Comparison of ENCODE assay signal across 8 mouse cellular contexts in the genomic region with DNA sequence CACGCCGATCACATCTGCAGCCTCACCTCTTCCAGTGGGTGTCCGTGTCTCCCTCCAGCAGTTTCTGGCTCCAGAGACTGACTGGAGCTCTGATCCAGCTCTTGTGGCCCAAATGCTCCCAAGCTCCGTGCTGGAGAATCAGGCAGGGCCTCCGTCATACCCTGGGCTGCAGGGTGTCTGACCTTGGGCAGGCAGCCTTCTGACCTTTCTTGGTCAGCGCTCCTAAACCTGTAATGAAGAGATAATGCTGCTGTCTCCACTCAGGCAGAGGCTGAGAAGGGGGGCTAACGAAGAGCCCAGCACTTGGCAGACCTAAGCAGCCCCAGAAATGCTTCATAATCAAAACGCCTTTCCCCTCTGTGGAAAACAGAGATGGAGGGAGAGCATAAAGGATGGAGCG.
DNase-seq lines count a peak whose midpoint lies in the region; ATAC-seq and TF ChIP-seq lines count a peak whose summit lies in the region.

No protein-coding gene starts in this region.

- 0 out of 2 replicates have a peak, but pooled peaks have one; percentile 9 for ATAC-seq in forebrain, embryonic 13.5 days
- ATAC-seq in forebrain, embryonic 14.5 days: no peak

- no peak for TF ChIP-seq CTCF in spleen, adult 2 months (IDR thresholded peaks at IDR 0.05; ENCODE audit: extremely low read depth, insufficient read depth, insufficient read length, insufficient replicate concordance)
- no peak for TF ChIP-seq CTCF in lung, adult 2 months (IDR thresholded peaks at IDR 0.05; ENCODE audit: insufficient read depth, low read length)

- DNase-seq in forebrain, embryonic 14.5 days (ENCODE audit: low spot score): no peak
- DNase-seq in spleen, adult 2 months (ENCODE audit: low read depth in 1 of 2, low spot score in 2 of 2): no peak
- DNase-seq in spleen, adult 18-20 months: no peak
- DNase-seq in lung, adult 2 months: peak; percentile 33
- DNase-seq in urinary bladder, postnatal 36 days (ENCODE audit: low spot score in 2 of 2): no peak
- DNase-seq in Muller cell, postnatal 12 days (ENCODE audit: inconsistent ontology term): no peak
- no peak for DNase-seq in T-cell, adult 2 months (ENCODE audit: low spot score)

- peaks cover 20% of the 10 kb centered on the region; the same call in 1 of the 2 replicates for H3K4me1 ChIP-seq in forebrain, embryonic 13.5 days
- H3K4me1 ChIP-seq in forebrain, embryonic 14.5 days (ENCODE audit: control insufficient read depth, insufficient read depth, low read length): 0 out of 2 replicates have a peak, but pooled peaks cover 5% of the 10 kb centered on the region
- peaks cover 18% of the 10 kb centered on the region for H3K4me1 ChIP-seq in spleen, adult 2 months (ENCODE audit: control insufficient read depth, insufficient read depth, insufficient read length)
- H3K4me1 ChIP-seq in lung, adult 2 months (ENCODE audit: control insufficient read depth, insufficient read depth, low read length): peaks cover 34% of the 10 kb centered on the region

- H3K27ac ChIP-seq in forebrain, embryonic 13.5 days: no peak overlapping the region
- no peak overlapping the region for H3K27ac ChIP-seq in forebrain, embryonic 14.5 days (ENCODE audit: low read depth, low read length)
- peak overlapping the region; percentile 12; the same call in 1 of the 2 replicates for H3K27ac ChIP-seq in spleen, adult 2 months (ENCODE audit: insufficient read depth, low read length)

- no peak for TF ChIP-seq POLR2A in spleen, adult 2 months (IDR thresholded peaks at IDR 0.05; ENCODE audit: low read depth, low read length)
- no peak for TF ChIP-seq POLR2A in lung, adult 2 months (IDR thresholded peaks at IDR 0.05; ENCODE audit: borderline replicate concordance, extremely low read depth, low read depth, low read length)

- H3K36me3 ChIP-seq in forebrain, embryonic 13.5 days (ENCODE audit: poor library complexity, severe bottlenecking): no peaks in the 10 kb centered on the region
- H3K36me3 ChIP-seq in forebrain, embryonic 14.5 days (ENCODE audit: control insufficient read depth, insufficient read depth, low read length): no peaks in the 10 kb centered on the region
- H3K36me3 ChIP-seq in spleen, adult 2 months (ENCODE audit: control insufficient read depth, insufficient read depth, low read length): no peaks in the 10 kb centered on the region

- H3K27me3 ChIP-seq in forebrain, embryonic 13.5 days: peaks cover 33% of the 10 kb centered on the region
- H3K27me3 ChIP-seq in forebrain, embryonic 14.5 days (replicated peaks; ENCODE audit: control insufficient read depth, insufficient read depth, low read length): no peaks in the 10 kb centered on the region
- H3K27me3 ChIP-seq in spleen, adult 2 months (ENCODE audit: control insufficient read depth, insufficient read depth, low read length): no peaks in the 10 kb centered on the region

- H3K9me3 ChIP-seq in forebrain, embryonic 13.5 days (replicated peaks): no peaks in the 10 kb centered on the region
- H3K9me3 ChIP-seq in forebrain, embryonic 14.5 days (replicated peaks; ENCODE audit: control insufficient read depth, low read length): no peaks in the 10 kb centered on the region

- 50% methylated on average over 9 of the region's 9 CpGs for WGBS in forebrain, embryonic 13.5 days
- 52% methylated on average over 9 of the region's 9 CpGs for WGBS in forebrain, embryonic 14.5 days
- 73% methylated on average over 9 of the region's 9 CpGs for WGBS in spleen, adult 2 months
- WGBS in lung, adult 2 months: 47% methylated on average over 9 of the region's 9 CpGs

- H3K4me3 ChIP-seq in forebrain, embryonic 13.5 days: no peak overlapping the region
- no peak overlapping the region for H3K4me3 ChIP-seq in forebrain, embryonic 14.5 days (ENCODE audit: low read depth, low read length)
- no peak overlapping the region for H3K4me3 ChIP-seq in spleen, adult 2 months (ENCODE audit: extremely low read depth, insufficient read depth, insufficient read length)
- no peak overlapping the region for H3K4me3 ChIP-seq in lung, adult 2 months (replicated peaks; ENCODE audit: extremely low read depth, low read depth, low read length)

- no peak overlapping the region for H3K4me2 ChIP-seq in forebrain, embryonic 13.5 days
- no peak overlapping the region for H3K4me2 ChIP-seq in forebrain, embryonic 14.5 days (ENCODE audit: low read length)

- H3K9ac ChIP-seq in forebrain, embryonic 13.5 days: no peak overlapping the region
- H3K9ac ChIP-seq in forebrain, embryonic 14.5 days (ENCODE audit: low read length): no peak overlapping the region
